In genomic region chr16:41210055-41210454, GRCm38 (mm10) we compare ENCODE assay signal across 15 mouse cellular contexts.
"Had no signal": no experiment of that assay in that cellular context is flagged by ENCODE, and none has a peak within 500 bp of the region (broad histone marks: within the 10 kb centered on the region; RNA-seq: fewer than 3 reads in every experiment).

No protein-coding gene starts in this region.

- DNase-seq: retina, postnatal 1 day; right cerebral cortex, adult 18-20 months; right cerebral cortex, postnatal 14 days; right cerebral cortex, postnatal 4 days; spleen, adult 18-20 months; thymus, adult 18-20 months; thymus, adult 2 months; thymus, postnatal 14 days; thymus, postnatal 25 days; thymus, postnatal 36 days; thymus, postnatal 4 days had no signal

- H3K27ac ChIP-seq: neural tube, embryonic 13.5 days; neural tube, embryonic 15.5 days; stomach, embryonic 15.5 days; stomach, postnatal 0 days had no signal

- H3K4me2 ChIP-seq: neural tube, embryonic 13.5 days; neural tube, embryonic 15.5 days; stomach, embryonic 15.5 days had no signal

- H3K36me3 ChIP-seq: neural tube, embryonic 13.5 days; neural tube, embryonic 15.5 days; stomach, embryonic 15.5 days had no signal

- H3K4me3 ChIP-seq: neural tube, embryonic 13.5 days; neural tube, embryonic 15.5 days; stomach, embryonic 15.5 days had no signal

- H3K9ac ChIP-seq: neural tube, embryonic 13.5 days; neural tube, embryonic 15.5 days; stomach, embryonic 15.5 days had no signal

- H3K27me3 ChIP-seq: neural tube, embryonic 13.5 days; neural tube, embryonic 15.5 days; stomach, embryonic 15.5 days had no signal

- H3K4me1 ChIP-seq: neural tube, embryonic 13.5 days; neural tube, embryonic 15.5 days; stomach, embryonic 15.5 days had no signal

- H3K9me3 ChIP-seq: neural tube, embryonic 13.5 days; neural tube, embryonic 15.5 days; stomach, embryonic 15.5 days had no signal
